Mouse (Mus musculus) macrophage (primary cell): ENCODE data around the gene Myo6. TPM values are rescaled to one million over a fixed set of nuclear protein-coding genes. Genes with fewer than 3 reads are reported as not detected.

Experiments
- H3K27ac ChIP-seq: fragments of 350-480 bp; formaldehyde crosslinking; 2 replicates; pipeline ENCODE4 v1.9.0; 2021
- H3K36me3 ChIP-seq: fragments of 350-480 bp; formaldehyde crosslinking; 2 replicates; pipeline ENCODE4 v1.9.0; 2021; ENCODE audit errors: inconsistent target
- H3K4me3 ChIP-seq: fragments of 350-480 bp; formaldehyde crosslinking; 2 replicates; pipeline ENCODE4 v1.9.0; 2021; ENCODE audit errors: inconsistent target
- H3K79me2 ChIP-seq: fragments of 350-480 bp; formaldehyde crosslinking; 2 replicates; pipeline ENCODE4 v1.9.0; 2021; ENCODE audit errors: inconsistent target
- WGBS: methylation state at CpG from one replicate; pipeline ENCODE4 v1.1.7; 2026; ENCODE audit warnings: inconsistent platforms; ENCODE audit not compliant: missing documents; 5-methylcytosine and 5-hydroxymethylcytosine counted together
- polyA plus RNA-seq: library from polyadenylated mRNA; stranded (reverse); fragments of 250-400 nt; gene quantifications from 3 replicates; pipeline ENCODE4 v1.2.4, GENCODE M21; 2018; ENCODE audit warnings: inconsistent platforms
- total RNA-seq, 78 experiments: library from RNA; depleted of rRNA; stranded (reverse); fragments of 250-400 nt; gene quantifications; 1 replicate in 9 of 78; 2 replicates in 24 of 78; 3 replicates in 43 of 78; 4 replicates in 2 of 78; pipeline ENCODE4 v1.2.4; 2018; ENCODE audit warnings: inconsistent platforms in 56 of 78

Myo6 gene
- total RNA-seq (2018; cell fraction: chromatin; rRNA removed), result 1 to 10 TPM in 17 of 26 experiments, under 1 TPM in 9; 0.33 to 4.6 (median 1.2) TPM
- 1 to 10 TPM in 1 of 26 experiments, under 1 TPM in 25; 0.06 to 1.0 (median 0.23) TPM for total RNA-seq (2018; cell fraction: cytosol; rRNA removed)
- total RNA-seq (2018; cell fraction: nucleus; rRNA removed), result 1 to 10 TPM in 6 of 26 experiments, under 1 TPM in 19, not detected in 1; 0.12 to 2.0 (median 0.64) TPM
- 0.26 to 0.75 TPM (median 0.40 TPM) in 3 replicates for polyA plus RNA-seq

DNA sequence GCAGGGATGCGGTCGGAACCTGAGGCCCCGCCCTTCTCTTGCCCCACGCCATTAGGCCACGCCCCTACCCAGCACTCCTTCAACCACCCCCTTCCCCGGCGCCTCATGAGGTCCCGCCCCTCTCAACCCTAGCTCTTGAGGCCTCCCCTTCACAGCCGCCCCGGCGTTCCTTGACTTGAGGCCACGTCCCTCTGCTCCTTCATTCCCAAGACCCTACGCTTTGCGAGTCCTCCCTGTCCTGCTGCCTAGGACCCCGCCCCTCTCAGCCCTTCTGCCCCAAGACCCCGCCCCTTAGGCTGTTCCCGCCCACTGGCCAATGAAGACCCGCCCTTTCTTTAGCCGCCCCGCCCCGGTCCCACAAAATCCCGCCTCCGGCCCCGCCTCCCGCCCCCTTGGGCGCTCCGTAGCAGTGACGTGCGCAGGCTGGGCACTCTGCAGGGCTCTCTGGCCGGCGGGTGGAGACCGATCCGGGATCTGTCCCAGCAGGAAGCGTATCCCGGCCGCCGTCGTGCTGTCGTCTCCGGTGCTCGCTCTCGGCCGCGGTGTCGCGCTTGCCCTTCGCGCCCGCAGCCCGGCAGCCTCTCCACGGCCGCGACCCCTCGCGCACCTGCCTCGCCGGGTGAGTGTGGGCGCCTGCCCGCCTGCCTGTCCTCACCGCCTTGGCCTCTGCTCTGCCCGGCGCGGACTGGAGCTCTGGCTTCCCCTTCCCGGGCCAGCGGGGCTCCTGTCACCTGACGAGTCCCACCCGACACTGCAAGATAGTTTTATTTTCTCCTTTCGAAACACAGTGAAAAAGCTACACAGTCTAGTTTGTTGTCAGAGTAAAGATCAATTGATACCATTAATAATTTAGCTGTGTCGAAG lies at the start of gene Myo6:
Gene Myo6, plus strand, starts transcription at position 421 of the 864 bp plus-strand sequence.
- H3K36me3 ChIP-seq, result no peaks in the 10 kb centered on the region
- no peak within 1 kb of the TSS for H3K27ac ChIP-seq
- whole genome bisulfite sequencing, result 1% methylated on average over 69 of the region's 69 CpGs
- H3K79me2 ChIP-seq, result no peaks in the 10 kb centered on the region
- H3K4me3 ChIP-seq, result peak within 1 kb of the TSS; percentile 9; the same call in 1 of the 2 replicates

DNA sequence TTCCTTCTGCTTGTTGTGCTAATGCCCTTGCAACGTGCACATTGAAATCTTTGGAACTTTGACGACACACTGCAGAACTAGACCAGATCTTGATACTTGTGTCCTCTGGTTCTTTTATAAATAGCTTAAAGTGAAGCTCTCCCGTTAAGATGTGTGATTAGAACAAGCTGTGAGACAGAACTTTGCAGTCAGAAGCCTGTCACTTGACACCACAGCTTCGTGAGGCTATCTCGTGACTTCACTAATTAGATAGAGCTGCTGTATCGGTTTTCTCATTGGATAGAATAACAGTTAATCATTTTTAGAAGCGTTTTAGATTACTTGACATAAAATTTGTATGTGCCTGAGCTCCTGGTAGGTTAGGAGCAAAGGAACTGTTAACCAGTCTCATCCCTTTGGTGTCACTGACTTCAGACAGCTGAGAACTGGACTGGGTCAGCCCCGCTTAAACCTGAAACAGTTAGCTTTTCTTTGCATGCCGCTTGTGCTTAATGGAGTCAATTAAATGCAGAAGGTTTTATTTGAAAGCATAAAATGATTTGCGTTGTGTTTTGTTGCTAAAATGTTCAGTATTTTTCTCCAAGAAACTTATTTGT lies 18.7 kb upstream of the Myo6 start:
- WGBS, result 92% methylated on average over 10 of the region's 10 CpGs
- no peak overlapping the region for H3K27ac ChIP-seq
- no peaks in the 10 kb centered on the region for H3K79me2 ChIP-seq
- no peak overlapping the region for H3K4me3 ChIP-seq
- H3K36me3 ChIP-seq, result peaks cover 32% of the 10 kb centered on the region

- Histone ChIP-seq H3K36me3 (peaks cover 4% of the 10 kb centered on the region), H3K4me3 (no peak overlapping the region), H3K79me2 (no peaks in the 10 kb centered on the region), H3K27ac (no peak overlapping the region)
- WGBS, result 89% methylated on average over 5 of the region's 5 CpGs
These were observed 15.2 kb upstream of the Myo6 start for GRCm38 (mm10) chr9:80149594-80149993.

DNA sequence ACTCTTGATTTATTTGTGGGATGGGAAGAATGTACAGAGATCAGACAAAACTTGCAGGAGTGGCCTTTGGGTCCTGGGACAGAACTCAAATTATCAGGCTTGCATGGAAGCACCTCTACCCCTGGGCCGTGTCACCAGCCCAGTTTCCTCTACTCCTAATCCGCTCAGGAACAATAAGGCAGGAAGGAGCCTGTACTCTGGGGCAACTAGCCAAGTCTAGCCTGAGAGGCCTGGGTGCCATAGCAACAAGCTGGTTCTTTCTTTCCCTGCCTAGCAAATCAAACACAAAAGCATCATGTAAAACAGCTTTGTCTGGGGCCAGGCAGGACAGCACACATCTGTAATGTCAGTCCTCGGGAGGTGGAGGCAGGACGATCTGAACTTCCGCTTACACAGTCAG lies 9.6 kb upstream of the Myo6 start:
- H3K4me3 ChIP-seq, result no peak overlapping the region
- no peaks in the 10 kb centered on the region for H3K36me3 ChIP-seq
- no peaks in the 10 kb centered on the region for H3K79me2 ChIP-seq
- no peak overlapping the region for H3K27ac ChIP-seq
- WGBS, result 45% methylated on average over 5 of the region's 5 CpGs

DNA sequence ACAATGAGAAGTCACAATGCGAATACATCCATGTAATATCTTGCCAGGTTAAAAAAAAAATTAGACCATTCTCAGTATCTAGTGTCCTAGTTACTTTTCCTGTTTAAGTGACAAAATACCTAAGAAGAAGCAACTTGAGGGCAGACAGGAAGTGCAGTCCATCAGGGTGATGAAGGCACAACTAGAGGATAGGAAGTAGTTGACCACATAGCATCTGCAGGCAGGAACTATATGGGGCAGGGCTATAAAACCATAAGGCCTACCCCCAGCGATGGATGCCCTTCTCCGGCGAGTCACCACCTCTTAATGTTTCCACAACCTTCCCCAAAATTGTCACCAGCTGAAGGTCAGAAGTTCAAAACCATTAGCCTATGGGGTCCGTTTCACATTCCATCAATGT lies 8.1 kb upstream of the Myo6 start:
- Histone ChIP-seq H3K4me3 (no peak overlapping the region), H3K79me2 (no peaks in the 10 kb centered on the region), H3K36me3 (no peaks in the 10 kb centered on the region), H3K27ac (no peak overlapping the region)
- 77% methylated on average over 5 of the region's 5 CpGs for WGBS

DNA sequence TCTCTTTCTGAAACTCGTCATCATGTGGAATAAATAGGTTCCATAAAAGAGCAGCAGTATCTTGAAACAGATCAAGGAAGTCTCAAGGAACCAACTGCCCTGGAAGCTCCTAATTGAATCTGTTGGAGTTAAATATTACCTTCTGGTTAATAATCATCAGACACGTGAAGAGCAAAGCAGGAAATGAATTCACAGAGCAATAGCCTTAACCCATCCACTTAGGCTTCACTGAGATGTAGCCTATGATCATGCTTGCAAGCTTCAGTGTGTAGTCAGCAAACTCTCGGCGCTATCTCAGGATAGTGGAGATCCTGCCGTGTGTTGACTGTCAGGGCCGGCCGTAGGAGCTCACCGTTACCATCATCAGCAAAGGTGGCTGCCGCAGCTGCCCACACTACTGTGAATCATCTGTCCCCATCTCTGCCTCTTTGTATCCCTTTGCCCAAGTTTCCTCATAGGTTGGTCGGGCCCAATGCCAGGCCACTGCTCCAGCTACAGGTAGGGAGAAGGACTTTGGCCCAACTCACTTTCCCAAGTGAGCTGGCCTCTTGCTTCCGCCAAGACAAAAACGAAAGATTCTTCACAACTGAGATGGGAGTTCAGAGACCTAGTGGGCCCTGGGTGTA lies 6.9 kb upstream of the Myo6 start:
- Histone ChIP-seq H3K79me2 (no peaks in the 10 kb centered on the region), H3K27ac (no peak overlapping the region), H3K4me3 (no peak overlapping the region), H3K36me3 (no peaks in the 10 kb centered on the region)
- WGBS, result 93% methylated on average over 12 of the region's 12 CpGs

- H3K79me2 ChIP-seq, result no peaks in the 10 kb centered on the region
These were observed 5.9 kb upstream of the Myo6 start for GRCm38 (mm10) chr9:80158937-80159336.

GRCm38 (mm10) chr9:80161451-80161850 lies 3.4 kb upstream of the Myo6 start:
- Histone ChIP-seq H3K27ac (no peak overlapping the region), H3K36me3 (no peaks in the 10 kb centered on the region), H3K79me2 (no peaks in the 10 kb centered on the region), H3K4me3 (no peak overlapping the region)
- 93% methylated on average over 4 of the region's 4 CpGs for WGBS

More at GRCm38 (mm10) chr9:80158937-80159336, 5.9 kb upstream of the Myo6 start:
- Histone ChIP-seq H3K4me3 (no peak overlapping the region), H3K27ac (no peak overlapping the region), H3K36me3 (no peaks in the 10 kb centered on the region)
- WGBS, result 96% methylated on average over 5 of the region's 5 CpGs

DNA sequence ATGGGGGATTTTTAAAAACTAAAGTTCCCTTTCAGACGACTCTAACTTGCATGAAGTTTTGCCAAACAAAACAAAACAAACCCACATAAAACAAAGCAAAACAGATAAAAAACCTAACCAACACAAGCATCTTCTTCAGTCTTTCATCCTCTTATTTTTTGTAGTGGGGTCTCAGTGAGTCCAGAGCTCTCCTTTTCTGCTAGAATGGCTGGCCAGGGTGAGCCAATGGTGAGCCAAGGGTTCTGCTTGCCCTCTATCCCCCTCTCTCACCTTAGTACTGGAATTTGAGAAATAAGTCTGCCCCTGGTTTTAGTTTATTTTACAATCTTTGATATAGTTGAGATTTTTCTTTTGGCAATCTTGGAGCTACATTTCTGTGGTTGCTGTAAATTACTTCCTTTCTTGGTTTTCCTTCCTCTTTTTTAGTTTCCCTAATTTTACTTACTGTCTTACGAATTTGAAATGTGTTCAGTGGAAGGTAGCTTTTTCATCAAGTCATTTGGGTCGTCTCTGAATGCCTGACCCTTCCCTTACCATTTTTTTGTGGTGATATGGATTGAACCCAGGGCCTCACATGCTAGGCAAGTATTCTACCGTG lies 1.6 kb upstream of the Myo6 start:
- Histone ChIP-seq H3K27ac (no peak overlapping the region), H3K4me3 (no peak overlapping the region), H3K79me2 (no peaks in the 10 kb centered on the region), H3K36me3 (no peaks in the 10 kb centered on the region)
- 12% methylated on average over 4 of the region's 4 CpGs for WGBS

DNA sequence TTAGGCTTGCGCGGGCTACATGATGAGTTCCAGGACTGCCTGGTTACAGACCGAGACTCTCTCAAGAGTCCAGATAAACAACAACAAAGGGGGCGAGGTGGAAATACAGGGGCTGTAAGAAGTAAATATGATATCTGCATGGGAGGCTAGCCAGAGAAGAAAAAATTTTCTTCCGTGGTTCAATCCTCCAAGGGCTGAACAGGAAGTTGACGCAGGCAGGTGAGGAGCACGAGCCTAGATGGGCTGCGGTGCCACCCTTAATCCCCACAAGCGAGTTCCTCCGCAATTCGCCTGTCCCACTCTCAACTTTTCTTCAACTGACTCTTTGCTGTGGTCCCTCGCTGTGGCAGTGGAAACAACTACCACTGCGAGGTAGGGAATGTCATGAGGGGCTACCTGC lies 640 bp upstream of the Myo6 start:
- Histone ChIP-seq H3K79me2 (no peaks in the 10 kb centered on the region), H3K27ac (no peak overlapping the region), H3K36me3 (no peaks in the 10 kb centered on the region), H3K4me3 (no peak overlapping the region)
- 4% methylated on average over 13 of the region's 13 CpGs for WGBS

DNA sequence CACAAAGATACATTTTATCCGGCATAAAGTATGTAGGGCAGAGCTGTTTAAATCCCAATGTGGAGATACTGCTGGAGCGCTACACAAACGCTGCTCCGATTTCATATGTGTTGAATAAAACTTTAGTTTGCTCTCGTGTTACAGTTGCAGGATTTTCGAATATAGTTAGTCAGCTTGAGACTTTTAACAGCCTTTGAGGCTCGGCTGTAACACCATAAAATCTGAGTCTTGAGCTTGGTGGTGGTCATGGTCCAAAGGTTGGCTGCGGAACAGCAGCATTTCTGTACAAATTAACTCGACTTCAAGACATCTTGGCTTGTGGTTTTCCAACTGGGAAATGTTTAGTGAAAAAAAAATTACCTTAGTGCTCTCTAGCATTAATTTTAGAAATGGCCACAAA lies 859 bp downstream of the Myo6 start:
- no peak overlapping the region for H3K27ac ChIP-seq
- H3K36me3 ChIP-seq, result no peaks in the 10 kb centered on the region
- no peak overlapping the region for H3K4me3 ChIP-seq
- H3K79me2 ChIP-seq, result no peaks in the 10 kb centered on the region
- 54% methylated on average over 9 of the region's 9 CpGs for WGBS

- WGBS, result 79% methylated on average over 6 of the region's 6 CpGs
- Histone ChIP-seq H3K36me3 (no peaks in the 10 kb centered on the region), H3K27ac (no peak overlapping the region), H3K79me2 (no peaks in the 10 kb centered on the region), H3K4me3 (no peak overlapping the region)
These were observed 1.6 kb downstream of the Myo6 start for GRCm38 (mm10) chr9:80166425-80166824.

DNA sequence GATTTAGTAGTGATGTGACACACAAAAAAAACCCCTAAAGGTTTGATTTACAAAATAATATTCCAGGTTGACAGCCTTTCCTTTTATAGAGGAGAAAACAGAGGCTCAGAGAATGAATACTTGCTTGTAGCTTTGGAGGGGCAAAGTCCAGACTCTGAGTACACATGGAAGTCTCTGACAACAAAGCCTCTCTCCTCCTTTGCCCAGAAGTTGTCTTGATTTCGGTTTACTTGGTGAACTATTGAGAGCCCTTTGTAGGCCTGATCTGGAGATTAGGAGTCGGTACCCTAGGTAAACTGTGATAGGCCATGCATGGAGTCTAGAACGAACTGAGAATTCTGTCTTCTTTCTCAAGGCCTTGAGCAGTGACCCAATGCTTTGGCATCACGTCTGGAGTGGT lies 2.3 kb downstream of the Myo6 start:
- 96% methylated on average over 4 of the region's 4 CpGs for whole genome bisulfite sequencing
- no peaks in the 10 kb centered on the region for H3K36me3 ChIP-seq

DNA sequence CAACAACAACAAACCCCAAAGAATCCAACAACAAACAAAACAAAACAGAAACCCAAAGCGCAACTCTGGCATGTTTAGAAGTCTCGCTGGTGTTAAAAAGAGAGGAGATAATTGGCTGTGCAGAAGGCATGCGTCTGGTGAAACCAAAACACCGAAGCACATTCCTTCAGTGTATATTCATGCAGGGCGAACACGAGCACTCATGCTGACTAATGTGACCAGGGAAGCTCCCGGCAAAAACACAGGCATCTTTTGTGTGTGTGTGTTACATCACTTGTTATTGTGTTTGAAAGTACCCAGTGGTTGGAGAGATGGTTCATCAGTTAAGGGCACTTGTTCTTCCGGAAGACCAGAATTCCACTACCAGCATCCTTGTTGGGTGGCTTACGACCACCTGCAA lies 4.7 kb downstream of the Myo6 start:
- Histone ChIP-seq H3K79me2 (no peaks in the 10 kb centered on the region), H3K4me3 (no peak overlapping the region), H3K27ac (no peak overlapping the region), H3K36me3 (no peaks in the 10 kb centered on the region)
- 91% methylated on average over 9 of the region's 9 CpGs for WGBS

More for the DNA sequence above, 2.3 kb downstream of the Myo6 start:
- H3K27ac ChIP-seq, result no peak overlapping the region
- H3K4me3 ChIP-seq, result no peak overlapping the region
- H3K79me2 ChIP-seq, result no peaks in the 10 kb centered on the region
